Mouse (Mus musculus) ES-E14 (cell line): Measurements from ENCODE around the gene Runx3.

Source experiments
- CHD2 ChIP-seq: IDR thresholded peaks from 2 replicates; pipeline ENCODE4 v1.6.1; 2014; ENCODE audit warnings: mild to moderate bottlenecking, low read depth, low read length, inconsistent platforms
- HCFC1 ChIP-seq: IDR thresholded peaks from 2 replicates; pipeline ENCODE4 v1.6.1; 2012; ENCODE audit warnings: low read length, inconsistent platforms, borderline replicate concordance; ENCODE audit not compliant: insufficient read depth
- MAFK ChIP-seq: IDR thresholded peaks from 2 replicates; pipeline ENCODE4 v1.6.1; 2014; ENCODE audit warnings: mild to moderate bottlenecking, low read depth, low read length, inconsistent platforms; ENCODE audit not compliant: insufficient read depth
- ZC3H11A ChIP-seq: IDR thresholded peaks from 2 replicates; pipeline ENCODE4 v1.6.1; 2012; ENCODE audit warnings: low read depth, mild to moderate bottlenecking, inconsistent platforms, low read length, borderline replicate concordance

GRCm38 (mm10) chr4:135136202-135136601 lies 15.8 kb downstream of the Runx3 start:
- TF ChIP-seq ZC3H11A = no peak
- no peak for TF ChIP-seq HCFC1
- TF ChIP-seq MAFK = no peak
- TF ChIP-seq CHD2 = no peak
